Mouse (Mus musculus): ENCODE measurements around the gene Coro2a. TPM values are rescaled to one million over a fixed set of nuclear protein-coding genes. Genes with fewer than 3 reads are reported as not detected.
"Not testable (repeated sequence)": the region's sequence is repeated elsewhere in the genome, so short reads cannot be mapped to it uniquely, and the experiment has no call there.

Gene Coro2a
- total RNA-seq (2015; ENCODE audit: low replicate concordance) (13.0 and 15.9 TPM in 2 replicates), total RNA-seq (2017; ENCODE audit: low replicate concordance) (2.6 and 3.3 TPM in 2 replicates)

DNA sequence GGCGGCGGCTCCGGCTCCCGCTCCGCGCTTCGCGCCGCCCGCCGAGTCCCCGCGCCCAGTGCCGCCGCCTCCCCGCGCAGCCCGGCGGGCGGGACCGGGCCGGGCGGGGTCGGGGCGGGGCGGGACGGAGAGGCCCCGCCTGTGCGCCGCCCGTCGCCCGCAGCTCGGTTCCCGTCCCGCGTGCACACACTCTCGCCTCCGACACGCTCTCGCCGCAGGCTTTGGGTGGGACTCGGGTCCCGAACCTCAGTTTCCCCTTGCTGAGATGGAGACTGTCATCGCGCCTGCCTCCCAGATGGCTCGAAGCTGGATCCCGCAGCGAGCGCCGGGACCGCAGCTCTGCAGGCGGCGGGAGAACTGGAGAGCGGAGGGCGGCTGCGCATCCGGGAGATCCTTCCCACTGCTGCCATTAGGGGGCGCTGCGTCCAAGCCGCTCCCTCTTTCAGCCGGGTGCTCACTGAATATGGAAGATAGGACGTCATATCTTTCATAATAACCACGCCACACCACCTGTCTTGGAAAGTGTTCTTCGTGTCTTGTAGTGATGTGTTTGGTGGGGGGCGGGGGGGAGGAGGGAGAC lies at the start of gene Coro2a:
Gene Coro2a, minus strand, starts transcription at position 359 of the 580 bp plus-strand sequence.
- ATAC-seq (replicated peaks; ENCODE audit: low FRiP score, poor library complexity, severe bottlenecking): peak; percentile 48; the same call in 1 of the 2 replicates

- ATAC-seq (replicated peaks; ENCODE audit: low FRiP score, poor library complexity, severe bottlenecking): peak; percentile 99
These were observed 48.2 kb upstream of the Coro2a start, which contains the start of gene Tbc1d2 for GRCm38 (mm10) chr4:46650086-46650753. Gene Tbc1d2 (minus strand): TSS chr4:46650209.

- no peak for ATAC-seq (replicated peaks; ENCODE audit: low FRiP score, poor library complexity, severe bottlenecking)
These were observed 47.2 kb upstream of the Coro2a start for GRCm38 (mm10) chr4:46649161-46649560.

- ATAC-seq (replicated peaks; ENCODE audit: low FRiP score, poor library complexity, severe bottlenecking): no peak
These were observed 41.7 kb upstream of the Coro2a start for GRCm38 (mm10) chr4:46643676-46644112.

GRCm38 (mm10) chr4:46642924-46643675 lies 41.1 kb upstream of the Coro2a start:
- ATAC-seq (replicated peaks; ENCODE audit: low FRiP score, poor library complexity, severe bottlenecking): no peak

- no peak for ATAC-seq (replicated peaks; ENCODE audit: low FRiP score, poor library complexity, severe bottlenecking)
These were observed 39.3 kb upstream of the Coro2a start for GRCm38 (mm10) chr4:46641283-46641682.

GRCm38 (mm10) chr4:46639866-46640265 lies 37.9 kb upstream of the Coro2a start:
- ATAC-seq (replicated peaks; ENCODE audit: low FRiP score, poor library complexity, severe bottlenecking): no peak

- not testable (repeated sequence) for ATAC-seq (replicated peaks; ENCODE audit: low FRiP score, poor library complexity, severe bottlenecking)
These were observed 35.2 kb upstream of the Coro2a start for GRCm38 (mm10) chr4:46637250-46637649.

GRCm38 (mm10) chr4:46635702-46636430 lies 33.9 kb upstream of the Coro2a start:
- 0 out of 2 replicates have a peak, but pooled peaks have one; percentile 40 for ATAC-seq (replicated peaks; ENCODE audit: low FRiP score, poor library complexity, severe bottlenecking)

- no peak for ATAC-seq (replicated peaks; ENCODE audit: low FRiP score, poor library complexity, severe bottlenecking)
These were observed 32.9 kb upstream of the Coro2a start for GRCm38 (mm10) chr4:46634881-46635280.

- not testable (repeated sequence) for ATAC-seq (replicated peaks; ENCODE audit: low FRiP score, poor library complexity, severe bottlenecking)
These were observed 31.6 kb upstream of the Coro2a start for GRCm38 (mm10) chr4:46633565-46633964.

DNA sequence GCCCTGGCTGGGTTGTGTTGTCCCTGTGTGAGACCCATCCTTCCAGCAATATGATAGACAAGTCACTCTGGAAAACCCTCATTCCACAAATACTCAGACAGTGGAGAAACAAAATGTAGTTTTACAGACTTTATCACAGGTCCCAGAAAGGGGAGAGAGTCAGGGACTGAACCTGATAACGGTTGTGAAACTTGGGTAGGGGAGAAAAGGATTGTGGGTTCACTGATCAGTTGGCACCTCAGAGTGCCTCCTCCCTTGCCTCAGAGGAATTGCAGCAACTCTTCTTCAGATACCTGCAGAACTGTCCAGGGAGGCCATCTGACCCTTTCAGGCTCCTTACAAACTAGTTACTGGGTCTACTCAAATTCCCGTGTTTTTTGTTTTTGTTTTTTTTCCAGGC lies 30.5 kb upstream of the Coro2a start:
- ATAC-seq (replicated peaks; ENCODE audit: low FRiP score, poor library complexity, severe bottlenecking): no peak

GRCm38 (mm10) chr4:46630390-46630789 lies 28.4 kb upstream of the Coro2a start:
- no peak for ATAC-seq (replicated peaks; ENCODE audit: low FRiP score, poor library complexity, severe bottlenecking)

DNA sequence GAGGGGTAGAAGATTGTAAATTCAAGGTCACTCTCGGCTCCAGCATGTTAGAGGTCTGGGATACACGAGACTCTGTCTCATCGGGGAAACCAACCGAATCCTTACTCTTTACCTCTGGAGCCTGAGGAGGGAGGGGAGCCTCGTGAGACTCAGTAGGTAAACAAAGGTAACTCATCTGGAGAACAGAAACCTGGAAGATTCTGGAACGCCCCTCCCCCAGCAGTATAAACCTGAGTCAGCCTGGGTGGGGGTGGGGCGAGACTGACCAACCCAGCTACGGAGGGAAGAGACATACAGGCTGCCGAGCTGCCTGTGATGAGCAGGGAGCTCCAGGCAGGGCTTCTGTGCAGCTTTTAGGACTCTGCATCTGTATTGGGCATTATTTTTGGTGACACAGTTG lies 26.9 kb upstream of the Coro2a start:
- no peak for ATAC-seq (replicated peaks; ENCODE audit: low FRiP score, poor library complexity, severe bottlenecking)

DNA sequence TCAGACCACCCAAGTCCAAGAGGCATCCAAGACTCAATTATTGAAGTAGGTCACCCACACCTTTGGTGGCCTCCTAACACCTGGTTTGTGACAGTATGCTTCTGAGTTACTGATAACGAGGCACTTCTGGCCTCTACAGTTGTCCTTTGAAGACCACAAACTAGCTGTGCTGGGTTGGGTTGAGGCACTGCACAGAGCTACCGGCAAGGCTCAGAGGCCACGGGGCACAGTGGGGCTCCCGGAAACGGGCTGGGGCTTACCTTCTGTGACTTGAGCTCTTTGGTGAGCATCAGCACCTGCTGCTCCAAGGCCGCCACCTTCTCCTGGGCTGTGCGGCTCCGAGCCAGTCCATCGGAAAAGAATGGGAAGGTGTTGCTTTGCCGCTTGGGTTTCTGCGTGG lies 26.1 kb upstream of the Coro2a start:
- no peak for ATAC-seq (replicated peaks; ENCODE audit: low FRiP score, poor library complexity, severe bottlenecking)

DNA sequence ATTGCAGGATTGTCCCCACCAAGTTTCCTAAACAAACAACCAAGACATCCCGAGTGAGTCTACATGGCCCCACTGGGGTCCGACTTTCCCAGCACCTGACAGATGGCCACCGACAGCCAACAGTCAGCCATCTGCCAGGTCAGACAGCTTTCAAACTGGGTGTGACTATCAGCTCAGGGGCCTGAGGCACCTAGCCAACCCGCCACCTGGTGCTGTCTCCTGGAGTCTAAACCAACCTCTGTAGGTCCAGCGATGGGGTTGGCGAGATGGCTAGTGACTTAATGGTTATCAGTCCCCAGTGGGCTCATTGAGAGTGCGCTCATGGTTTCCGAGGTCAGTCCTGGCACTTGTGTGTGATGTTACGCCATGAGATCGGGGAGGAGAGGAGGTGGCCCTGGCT lies 23.1 kb upstream of the Coro2a start:
- ATAC-seq (replicated peaks; ENCODE audit: low FRiP score, poor library complexity, severe bottlenecking): no peak

- no peak for ATAC-seq (replicated peaks; ENCODE audit: low FRiP score, poor library complexity, severe bottlenecking)
These were observed 21.0 kb upstream of the Coro2a start for GRCm38 (mm10) chr4:46623007-46623406.

GRCm38 (mm10) chr4:46620946-46621345 lies 18.9 kb upstream of the Coro2a start:
- ATAC-seq (replicated peaks; ENCODE audit: low FRiP score, poor library complexity, severe bottlenecking): no peak

DNA sequence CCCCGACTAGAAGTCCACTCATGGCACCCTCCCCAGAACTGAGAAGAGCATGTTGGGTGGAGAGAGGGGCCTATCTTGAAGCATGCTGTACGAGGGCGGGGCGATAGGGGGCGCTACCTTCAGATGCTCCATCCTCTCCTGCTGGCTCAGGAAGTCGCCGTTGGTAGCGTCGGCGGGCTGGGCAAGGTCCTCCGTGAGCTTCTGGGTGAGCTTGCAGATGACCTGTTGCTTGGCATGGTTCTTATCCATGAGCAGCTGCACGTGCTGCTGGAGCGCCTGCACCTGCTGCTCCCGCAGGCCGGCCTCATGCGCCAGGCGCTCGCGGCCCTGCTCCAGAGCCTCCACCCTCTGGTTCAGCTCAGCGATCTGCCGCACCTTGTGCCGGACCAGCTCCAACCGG lies 18.3 kb upstream of the Coro2a start:
- no peak for ATAC-seq (replicated peaks; ENCODE audit: low FRiP score, poor library complexity, severe bottlenecking)

DNA sequence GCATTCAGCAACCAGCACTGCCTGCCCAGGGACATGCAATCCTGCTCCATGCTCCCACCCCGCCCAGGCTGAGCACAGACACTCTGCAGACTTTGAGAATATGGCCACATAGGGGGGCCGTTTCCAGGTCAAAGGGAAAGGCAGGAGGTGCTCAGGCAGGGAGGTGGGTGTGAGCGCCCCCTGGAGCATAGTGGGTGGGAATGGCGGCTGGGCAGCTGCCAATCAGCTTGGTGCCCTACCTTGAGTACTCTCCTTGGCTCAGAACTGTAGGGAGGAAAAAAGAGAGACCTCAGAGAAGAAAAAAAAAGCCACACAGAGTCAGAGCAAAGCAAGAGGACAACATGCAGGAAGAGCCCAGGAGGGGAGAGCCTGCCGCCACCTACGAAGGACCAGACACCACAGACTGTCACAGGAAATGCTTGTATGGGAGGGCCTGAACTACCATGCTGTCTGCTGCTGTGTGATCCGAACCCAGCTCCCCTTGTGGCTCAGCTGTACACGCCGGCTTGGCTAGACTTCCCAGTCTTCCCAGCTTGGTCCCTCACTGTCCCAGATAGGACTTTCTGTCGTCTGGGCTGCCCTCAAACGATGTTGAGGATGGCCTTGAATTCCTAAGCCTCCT lies 16.3 kb upstream of the Coro2a start:
- ATAC-seq (replicated peaks; ENCODE audit: low FRiP score, poor library complexity, severe bottlenecking): no peak

Data from erythroid progenitor cell, adult 5-6 weeks (primary cell).